Mouse (Mus musculus) CD4-positive helper T cell, adult 2 months (primary cell): ENCODE results near the gene Exoc6b.

Experiments
- DNase-seq: peaks from one replicate; pipeline ENCODE4 v3.0.0-alpha.2; 2012; ENCODE audit warnings: low read depth, missing footprints, low spot score

The Exoc6b gene

DNA sequence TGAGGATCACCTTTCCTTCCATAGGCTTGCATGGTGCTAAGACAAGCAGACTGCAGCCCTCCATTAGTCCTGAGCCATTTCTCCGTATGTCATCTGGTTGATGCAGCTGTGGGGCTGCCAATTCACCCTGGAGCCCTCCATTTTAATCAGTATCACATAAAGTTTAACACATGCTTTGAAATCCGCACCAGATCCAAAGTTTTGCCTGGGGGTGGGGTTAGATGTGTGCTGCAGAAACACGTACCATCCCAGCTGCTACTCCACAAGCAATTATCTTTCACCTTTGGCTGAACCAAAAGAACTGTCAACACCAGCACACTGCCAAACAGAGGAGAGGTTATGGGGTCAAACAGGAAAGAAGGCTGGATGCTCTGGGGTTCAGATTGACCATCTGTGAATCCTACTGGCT lies 92.7 kb downstream of the Exoc6b start:
- no peak for DNase-seq

GRCm38 (mm10) chr6:84968531-84968930 lies 100.8 kb downstream of the Exoc6b start:
- no peak for DNase-seq

DNA sequence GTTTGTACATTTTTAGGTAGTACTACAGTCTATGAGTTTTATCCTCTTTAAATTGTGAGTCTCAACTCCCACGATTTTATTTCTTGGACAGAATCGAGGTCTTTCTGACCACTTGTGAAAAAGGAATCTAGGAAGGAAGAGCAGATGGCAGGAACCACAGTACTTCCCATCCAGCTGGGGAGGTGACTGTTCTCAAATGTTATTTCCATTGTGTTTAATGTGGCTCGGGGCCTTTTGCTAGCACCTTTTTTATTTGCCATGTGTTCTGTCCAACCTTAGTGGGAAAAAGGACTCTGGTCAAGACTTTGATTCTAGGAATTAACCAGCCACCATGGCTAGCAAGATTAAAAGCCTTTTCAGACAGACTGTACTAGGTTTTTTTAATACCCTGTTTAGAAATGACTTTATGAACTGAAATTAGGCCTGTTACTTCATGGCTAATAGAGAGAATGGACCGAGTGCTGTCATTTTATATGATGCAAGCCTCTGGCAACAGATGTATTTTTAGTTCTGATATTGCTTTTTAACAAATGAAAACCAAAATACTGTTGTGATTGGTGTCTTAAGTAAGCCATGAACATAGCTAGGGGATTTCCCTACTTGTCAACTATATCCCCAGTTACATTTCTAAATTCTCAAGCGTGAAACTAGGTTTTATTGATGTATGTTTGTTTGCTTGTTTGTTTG lies 104.4 kb downstream of the Exoc6b start:
- no peak for DNase-seq

DNA sequence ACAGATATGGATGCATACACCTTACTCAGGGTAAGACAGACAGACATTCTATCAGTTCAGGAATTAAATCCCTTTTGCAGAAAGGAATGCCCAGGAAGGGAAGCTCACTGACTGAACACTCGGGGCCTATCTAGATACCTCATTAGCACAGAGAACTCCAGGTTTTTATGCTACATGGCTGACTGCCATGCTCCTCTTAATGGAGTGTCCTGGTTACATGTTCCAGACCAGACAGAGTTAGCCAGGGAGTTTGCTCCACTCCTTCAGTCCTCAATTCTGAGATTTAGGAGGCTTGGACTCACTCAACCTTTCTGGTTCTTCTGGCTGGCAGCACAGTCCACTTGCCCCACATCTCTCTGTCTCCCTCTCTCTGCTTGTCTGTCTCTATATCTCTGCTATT lies 106.3 kb downstream of the Exoc6b start:
- DNase-seq = no peak

GRCm38 (mm10) chr6:84961763-84962162 lies 107.5 kb downstream of the Exoc6b start:
- DNase-seq = no peak

GRCm38 (mm10) chr6:84959520-84959919 lies 109.8 kb downstream of the Exoc6b start:
- no peak for DNase-seq

GRCm38 (mm10) chr6:84951621-84952020 lies 117.7 kb downstream of the Exoc6b start:
- no peak for DNase-seq

- no peak for DNase-seq
These were observed 122.7 kb downstream of the Exoc6b start for GRCm38 (mm10) chr6:84946569-84946968.

- DNase-seq = no peak
These were observed 123.2 kb downstream of the Exoc6b start for GRCm38 (mm10) chr6:84946106-84946505.

DNA sequence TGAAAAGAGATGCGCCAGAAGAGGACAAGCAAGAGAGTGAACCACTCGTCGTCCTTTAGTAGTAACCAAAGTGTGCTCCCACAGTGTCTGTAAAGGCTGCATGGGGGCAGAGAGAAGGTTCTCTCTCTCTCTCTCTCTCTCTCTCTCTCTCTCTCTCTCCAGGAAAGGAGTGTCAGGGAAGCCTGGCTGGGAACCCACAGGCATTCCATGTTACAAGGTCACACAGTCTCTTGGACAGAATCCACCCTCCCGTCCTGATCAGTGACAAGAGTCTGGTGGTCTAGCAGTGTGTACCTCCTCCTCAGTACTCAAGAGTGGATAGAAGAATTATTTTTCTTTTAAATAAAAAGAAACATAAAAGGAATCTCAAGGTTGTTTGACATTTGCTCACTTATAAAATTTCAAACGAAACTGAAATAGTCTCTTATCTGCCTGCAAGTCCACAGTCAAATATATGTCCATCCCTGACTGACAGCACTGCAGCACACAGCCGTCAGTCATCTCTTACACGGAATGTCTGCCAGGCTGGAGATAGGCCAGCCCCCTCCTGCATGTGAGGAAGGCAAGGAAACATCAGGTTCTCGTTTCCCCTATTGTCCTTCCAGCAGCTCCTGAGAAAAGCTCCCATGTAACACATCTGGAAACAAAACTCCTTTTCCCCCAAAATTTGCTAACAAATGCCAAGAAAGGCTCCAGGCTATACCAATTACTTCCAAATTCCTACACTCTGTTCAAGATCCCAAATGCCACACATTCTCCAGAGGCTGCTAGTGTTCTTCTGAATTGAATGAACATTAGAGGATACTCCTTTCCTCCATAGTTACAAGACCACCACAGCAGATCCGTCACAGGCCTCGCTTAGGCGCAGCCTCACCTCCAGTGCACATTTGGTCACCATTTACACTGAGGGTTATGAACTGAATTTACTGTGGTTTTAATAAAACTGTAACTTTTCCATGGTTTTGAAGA lies 136.1 kb downstream of the Exoc6b start:
- DNase-seq = no peak

DNA sequence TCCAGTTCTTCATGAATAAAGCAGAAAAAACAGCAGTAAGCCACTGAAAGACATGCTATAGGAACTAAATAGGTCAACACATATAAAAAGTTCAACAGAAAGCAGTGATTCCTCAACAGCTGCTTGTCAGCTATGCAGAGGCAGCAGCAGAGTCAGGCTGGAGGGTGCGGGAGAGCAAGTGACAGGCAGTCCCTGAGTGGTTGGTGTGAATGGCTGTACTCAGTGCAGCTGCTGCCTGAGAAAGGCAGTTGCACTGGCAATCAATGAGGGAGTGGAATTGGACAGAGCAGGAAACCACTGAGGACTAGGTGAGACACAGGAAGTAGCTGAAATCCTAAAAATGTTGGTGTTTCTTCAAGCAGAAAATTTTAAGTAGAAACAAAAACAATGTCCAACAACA lies 138.3 kb downstream of the Exoc6b start:
- no peak for DNase-seq

DNA sequence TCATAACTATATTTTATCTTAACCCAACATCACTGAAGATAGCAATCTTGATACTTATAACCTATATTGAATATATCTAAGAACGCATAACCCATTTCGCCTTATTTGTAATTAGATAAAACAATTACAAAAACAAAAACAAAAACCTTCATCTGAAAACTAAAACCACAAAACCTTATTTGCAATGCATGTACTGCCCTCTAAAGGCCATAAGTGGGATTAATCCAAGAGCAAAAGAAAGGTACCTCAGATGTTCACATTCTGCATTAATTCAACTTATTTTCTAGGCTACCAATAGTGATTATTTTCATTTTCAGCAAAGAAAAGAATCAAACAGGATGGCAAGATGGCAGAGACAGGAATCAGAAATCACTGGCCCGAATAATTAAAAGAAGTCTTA lies 143.2 kb downstream of the Exoc6b start:
- DNase-seq = peak; percentile 24

- no peak for DNase-seq
These were observed 145.5 kb downstream of the Exoc6b start for GRCm38 (mm10) chr6:84923760-84924221.

- DNase-seq = peak; percentile 52
These were observed 153.0 kb downstream of the Exoc6b start for GRCm38 (mm10) chr6:84916291-84916690.

GRCm38 (mm10) chr6:84912434-84912833 lies 156.9 kb downstream of the Exoc6b start:
- DNase-seq = peak; percentile 42

GRCm38 (mm10) chr6:84899002-84899774 lies 170.1 kb downstream of the Exoc6b start:
- no peak for DNase-seq

- no peak for DNase-seq
These were observed 175.6 kb downstream of the Exoc6b start for GRCm38 (mm10) chr6:84893773-84894095.

- DNase-seq = no peak
These were observed 176.2 kb downstream of the Exoc6b start for GRCm38 (mm10) chr6:84892926-84893772.

- no peak for DNase-seq
These were observed 182.8 kb downstream of the Exoc6b start for GRCm38 (mm10) chr6:84886551-84886950.

GRCm38 (mm10) chr6:84885080-84885479 lies 184.2 kb downstream of the Exoc6b start:
- no peak for DNase-seq

DNA sequence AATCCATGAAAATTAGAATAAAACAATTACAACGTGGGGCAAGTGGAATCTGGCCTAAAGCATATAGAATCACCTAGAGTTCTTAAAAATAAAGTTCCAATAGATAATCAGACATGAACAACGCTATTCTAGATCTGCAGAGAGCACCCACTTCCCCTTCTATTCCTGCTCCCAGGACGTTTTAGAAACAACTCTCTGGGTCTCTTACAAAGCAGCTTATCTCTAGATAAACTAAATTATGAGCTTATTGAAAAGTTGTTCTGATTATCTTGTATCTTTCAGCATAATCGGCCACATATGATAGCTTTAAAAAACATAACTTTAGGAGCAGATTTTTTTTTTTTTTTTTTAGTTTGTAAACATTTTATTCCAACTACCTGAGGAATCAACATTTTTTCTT lies 185.6 kb downstream of the Exoc6b start:
- DNase-seq = no peak
